Mouse (Mus musculus): ENCODE measurements around the gene Cat.

Cat gene

GRCm38 (mm10) chr2:103484617-103485401, at the start of gene Cat:
TSS of gene Cat (minus strand) at chr2:103485160.
- in situ Hi-C loops (cut with MboI, MseI) = no loop called here

- in situ Hi-C loops (cut with MboI, MseI) = loop anchor here (25.0 kb wide), 1 partner anchor 462 kb away; no protein-coding TSS in a partner anchor
Observed at GRCm38 (mm10) chr2:103525596-103525995, 40.6 kb upstream of the Cat start.

GRCm38 (mm10) chr2:103516472-103516871, 31.5 kb upstream of the Cat start:
- in situ Hi-C loops (cut with MboI, MseI) = loop anchor here (5.0 kb wide), 1 partner anchor 949 kb away; no protein-coding TSS in a partner anchor

- in situ Hi-C loops (cut with MboI, MseI) = loop anchor here (5.0 kb wide), 1 partner anchor 948 kb away; no protein-coding TSS in a partner anchor
Observed at GRCm38 (mm10) chr2:103515513-103516180, 30.7 kb upstream of the Cat start.

- in situ Hi-C loops (cut with MboI, MseI) = no loop called here
Observed at GRCm38 (mm10) chr2:103512066-103512795, 27.3 kb upstream of the Cat start.

GRCm38 (mm10) chr2:103511631-103512030, 26.7 kb upstream of the Cat start:
- in situ Hi-C loops (cut with MboI, MseI) = no loop called here

- in situ Hi-C loops (cut with MboI, MseI) = no loop called here
Observed at GRCm38 (mm10) chr2:103511042-103511441, 26.1 kb upstream of the Cat start.

GRCm38 (mm10) chr2:103507651-103508050, 22.7 kb upstream of the Cat start:
- in situ Hi-C loops (cut with MboI, MseI) = no loop called here

GRCm38 (mm10) chr2:103505956-103506355, 21.0 kb upstream of the Cat start:
- in situ Hi-C loops (cut with MboI, MseI) = no loop called here

GRCm38 (mm10) chr2:103504463-103504862, 19.5 kb upstream of the Cat start:
- in situ Hi-C loops (cut with MboI, MseI) = no loop called here

- in situ Hi-C loops (cut with MboI, MseI) = no loop called here
Observed at GRCm38 (mm10) chr2:103500769-103501168, 15.8 kb upstream of the Cat start.

- in situ Hi-C loops (cut with MboI, MseI) = no loop called here
Observed at GRCm38 (mm10) chr2:103495633-103496418, 10.9 kb upstream of the Cat start.

GRCm38 (mm10) chr2:103493827-103494226, 8.9 kb upstream of the Cat start:
- in situ Hi-C loops (cut with MboI, MseI) = no loop called here

GRCm38 (mm10) chr2:103492526-103492925, 7.6 kb upstream of the Cat start:
- in situ Hi-C loops (cut with MboI, MseI) = no loop called here

GRCm38 (mm10) chr2:103483986-103484520, 907 bp downstream of the Cat start:
- in situ Hi-C loops (cut with MboI, MseI) = no loop called here

- in situ Hi-C loops (cut with MboI, MseI) = no loop called here
Observed at GRCm38 (mm10) chr2:103483289-103483985, 1.5 kb downstream of the Cat start.

- in situ Hi-C loops (cut with MboI, MseI) = no loop called here
Observed at GRCm38 (mm10) chr2:103481314-103482231, 3.4 kb downstream of the Cat start.

GRCm38 (mm10) chr2:103480871-103481270, 4.1 kb downstream of the Cat start:
- in situ Hi-C loops (cut with MboI, MseI) = no loop called here

- in situ Hi-C loops (cut with MboI, MseI) = no loop called here
Observed at GRCm38 (mm10) chr2:103480240-103480639, 4.7 kb downstream of the Cat start.
